Mouse (Mus musculus) myocyte (in vitro differentiated cells): ENCODE measurements around the gene Prrc2c. TPM values are rescaled to one million over a fixed set of nuclear protein-coding genes. Genes with fewer than 3 reads are reported as not detected.
"Not testable (repeated sequence)": the region's sequence is repeated elsewhere in the genome, so short reads cannot be mapped to it uniquely, and the experiment has no call there.

Source experiments
- H3K27me3 ChIP-seq: one replicate; pipeline ENCODE4 v1.6.1; 2011; ENCODE audit not compliant: control insufficient read depth, insufficient read depth, insufficient read length
- H3K36me3 ChIP-seq: one replicate; pipeline ENCODE4 v1.6.1; 2011; ENCODE audit not compliant: control insufficient read depth, insufficient read depth
- H3K4me2 ChIP-seq: one replicate; pipeline ENCODE4 v1.6.1; 2011; ENCODE audit warnings: low read depth, control low read depth
- H3K4me3 ChIP-seq: one replicate; pipeline ENCODE4 v1.5.1; 2011; ENCODE audit warnings: mild to moderate bottlenecking, control low read depth, moderate library complexity
- H3K79me2 ChIP-seq: one replicate; pipeline ENCODE4 v1.6.1; 2011; ENCODE audit not compliant: control insufficient read depth, insufficient read depth
- H3ac ChIP-seq: one replicate; pipeline ENCODE4 v1.6.1; 2011; ENCODE audit not compliant: control insufficient read depth, insufficient read length
- CEBPB ChIP-seq: IDR thresholded peaks from 2 replicates; pipeline ENCODE4 v1.6.1; 2011; ENCODE audit warnings: mild to moderate bottlenecking, moderate library complexity; ENCODE audit not compliant: poor library complexity, insufficient read depth, severe bottlenecking
- E2F4 ChIP-seq: IDR thresholded peaks from one replicate; pipeline ENCODE4 v1.6.1; 2011; ENCODE audit warnings: mild to moderate bottlenecking, control low read depth, moderate library complexity; ENCODE audit not compliant: insufficient read depth
- MAX ChIP-seq: IDR thresholded peaks from one replicate; pipeline ENCODE4 v1.6.1; 2011; ENCODE audit warnings: low read depth, mild to moderate bottlenecking, control low read depth
- MYOD1 ChIP-seq, 3 experiments: IDR thresholded peaks; one replicate each; pipeline ENCODE4 v1.6.1; 2011; ENCODE audit warnings: control low read depth in 2 of 3, low read depth in 2 of 3, mild to moderate bottlenecking in 2 of 3, moderate library complexity in 1 of 3; ENCODE audit not compliant: insufficient read length in 2 of 3, control insufficient read depth in 1 of 3
- MYOG ChIP-seq, 3 experiments: IDR thresholded peaks; one replicate each; pipeline ENCODE4 v1.6.1; 2011; ENCODE audit warnings: control low read depth in 2 of 3, low read depth in 2 of 3, mild to moderate bottlenecking in 2 of 3; ENCODE audit not compliant: insufficient read length in 2 of 3, control insufficient read depth in 1 of 3, insufficient read depth in 1 of 3
- POLR2A ChIP-seq: IDR thresholded peaks from one replicate; pipeline ENCODE4 v1.6.1; 2011; ENCODE audit warnings: low read depth, mild to moderate bottlenecking, control low read depth, moderate library complexity; ENCODE audit not compliant: insufficient read length
- POLR2AphosphoS2 ChIP-seq: IDR thresholded peaks from one replicate; pipeline ENCODE4 v1.6.1; 2011; ENCODE audit warnings: low read depth, control low read depth; ENCODE audit not compliant: insufficient read length
- REST ChIP-seq: IDR thresholded peaks from one replicate; pipeline ENCODE4 v1.6.1; 2011; ENCODE audit warnings: mild to moderate bottlenecking, control low read depth, moderate library complexity; ENCODE audit not compliant: insufficient read depth, insufficient read length
- SRF ChIP-seq: IDR thresholded peaks from one replicate; pipeline ENCODE4 v1.6.1; 2011; ENCODE audit warnings: low read depth; ENCODE audit not compliant: control insufficient read depth, insufficient read length
- TCF12 ChIP-seq: IDR thresholded peaks from one replicate; pipeline ENCODE4 v1.6.1; 2011; ENCODE audit warnings: mild to moderate bottlenecking, control low read depth; ENCODE audit not compliant: poor library complexity, insufficient read depth, severe bottlenecking
- TCF3 ChIP-seq: IDR thresholded peaks from one replicate; pipeline ENCODE4 v1.6.1; 2011; ENCODE audit warnings: low read depth, control low read depth; ENCODE audit not compliant: insufficient read length
- USF1 ChIP-seq: IDR thresholded peaks from one replicate; pipeline ENCODE4 v1.6.1; 2011; ENCODE audit warnings: low read depth, mild to moderate bottlenecking, control low read depth, moderate library complexity
- polyA plus RNA-seq: library from polyadenylated mRNA; unstranded; fragments of >200 nt; fragmentation: generic; extraction: Trizol; gene quantifications from one replicate; pipeline ENCODE4 v1.2.1, GENCODE M21; 2012; ENCODE audit warnings: missing spikeins

The Prrc2c gene
- polyA plus RNA-seq, 1 experiment, result 24.1 TPM

DNA sequence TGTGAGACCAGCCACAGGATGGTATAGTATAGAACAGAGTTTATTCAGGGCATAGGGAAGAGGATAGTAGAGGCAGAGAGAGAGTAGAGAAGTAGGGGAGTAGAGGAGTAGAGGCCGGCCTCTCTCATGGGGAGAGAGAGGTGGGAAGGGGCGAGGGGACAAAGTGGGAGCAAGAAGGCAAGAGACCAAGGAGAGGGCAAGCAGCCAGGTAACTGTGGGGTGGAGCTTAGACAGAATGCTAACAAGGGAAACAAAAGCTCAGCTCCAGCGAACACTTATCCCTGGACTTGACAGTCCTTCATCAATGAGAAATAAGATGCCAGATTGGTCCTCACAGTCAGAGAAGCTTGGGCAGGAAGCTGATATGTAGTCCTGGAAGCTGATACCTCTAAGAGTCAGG is 97.8 kb downstream of the Prrc2c start:
- Histone ChIP-seq H3K79me2 (no peaks in the 10 kb centered on the region), H3K4me2 (no peak overlapping the region), H3K27me3 (peaks cover 9% of the 10 kb centered on the region), H3K36me3 (no peaks in the 10 kb centered on the region), H3K4me3 (no peak overlapping the region), H3ac (no peak overlapping the region)
- TF ChIP-seq MAX (no peak), TCF3 (no peak), MYOG (IDR thresholded peaks at IDR 0.05; ENCODE audit: control insufficient read depth in 1 of 3, insufficient read depth in 1 of 3, insufficient read length in 2 of 3, low read depth in 2 of 3) (no peak), TCF12 (no peak), POLR2A (no peak), SRF (no peak), POLR2AphosphoS2 (no peak), REST (no peak)

- Histone ChIP-seq H3K36me3 (no peaks in the 10 kb centered on the region), H3K4me2 (no peak overlapping the region), H3K27me3 (peaks cover 9% of the 10 kb centered on the region), H3K4me3 (no peak overlapping the region), H3ac (no peak overlapping the region), H3K79me2 (no peaks in the 10 kb centered on the region)
- TF ChIP-seq REST (no peak), USF1 (no peak), MAX (no peak), SRF (no peak), TCF3 (no peak), CEBPB (no peak), POLR2A (no peak), MYOG (IDR thresholded peaks at IDR 0.05; ENCODE audit: control insufficient read depth in 1 of 3, insufficient read depth in 1 of 3, insufficient read length in 2 of 3, low read depth in 2 of 3) (no peak), TCF12 (no peak), MYOD1 (IDR thresholded peaks at IDR 0.05; ENCODE audit: control insufficient read depth in 1 of 3, insufficient read length in 2 of 3, low read depth in 2 of 3) (no peak), POLR2AphosphoS2 (no peak), E2F4 (no peak)
Measured at GRCm38 (mm10) chr1:162639861-162640260, 100.5 kb downstream of the Prrc2c start.

DNA sequence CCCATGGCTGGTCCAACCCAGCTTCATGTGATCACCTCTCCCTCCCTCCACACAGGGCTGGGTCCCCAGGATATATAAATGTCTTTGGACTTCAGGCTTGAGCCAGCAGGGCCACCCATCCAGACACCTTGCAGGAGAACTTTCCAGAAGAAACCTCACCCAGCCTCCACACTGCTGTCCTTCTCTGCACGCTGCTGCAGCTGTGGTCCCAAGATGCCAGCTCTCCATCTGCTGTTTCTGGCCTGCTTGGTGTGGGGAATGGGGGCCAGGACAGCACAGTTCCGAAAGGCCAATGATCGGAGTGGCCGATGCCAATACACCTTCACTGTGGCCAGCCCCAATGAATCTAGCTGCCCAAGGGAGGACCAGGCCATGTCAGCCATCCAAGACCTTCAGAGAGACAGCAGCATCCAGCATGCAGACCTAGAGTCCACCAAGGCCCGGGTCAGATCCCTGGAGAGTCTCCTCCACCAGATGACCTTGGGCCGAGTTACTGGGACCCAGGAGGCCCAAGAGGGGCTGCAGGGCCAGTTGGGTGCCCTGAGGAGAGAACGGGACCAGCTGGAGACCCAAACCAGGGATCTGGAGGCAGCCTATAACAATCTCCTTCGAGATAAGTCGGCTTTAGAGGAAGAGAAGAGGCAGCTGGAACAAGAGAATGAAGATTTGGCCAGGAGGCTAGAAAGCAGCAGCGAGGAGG is 101.2 kb downstream of the Prrc2c start, which contains the start of gene Myoc:
TSS of gene Myoc (plus strand) at position 105 of the 700 bp plus-strand sequence.
- Histone ChIP-seq H3ac (no peak within 1 kb of the TSS), H3K4me3 (no peak within 1 kb of the TSS), H3K36me3 (no peaks in the 10 kb centered on the region), H3K4me2 (no peak within 1 kb of the TSS), H3K79me2 (no peaks in the 10 kb centered on the region), H3K27me3 (peaks cover 9% of the 10 kb centered on the region)
- TF ChIP-seq MAX (no peak), MYOG (IDR thresholded peaks at IDR 0.05; ENCODE audit: control insufficient read depth in 1 of 3, insufficient read depth in 1 of 3, insufficient read length in 2 of 3, low read depth in 2 of 3) (no peak), TCF3 (no peak), USF1 (no peak), SRF (no peak), E2F4 (no peak), MYOD1 (IDR thresholded peaks at IDR 0.05; ENCODE audit: control insufficient read depth in 1 of 3, insufficient read length in 2 of 3, low read depth in 2 of 3) (no peak), POLR2A (no peak), TCF12 (no peak), REST (no peak), POLR2AphosphoS2 (no peak), CEBPB (no peak)

DNA sequence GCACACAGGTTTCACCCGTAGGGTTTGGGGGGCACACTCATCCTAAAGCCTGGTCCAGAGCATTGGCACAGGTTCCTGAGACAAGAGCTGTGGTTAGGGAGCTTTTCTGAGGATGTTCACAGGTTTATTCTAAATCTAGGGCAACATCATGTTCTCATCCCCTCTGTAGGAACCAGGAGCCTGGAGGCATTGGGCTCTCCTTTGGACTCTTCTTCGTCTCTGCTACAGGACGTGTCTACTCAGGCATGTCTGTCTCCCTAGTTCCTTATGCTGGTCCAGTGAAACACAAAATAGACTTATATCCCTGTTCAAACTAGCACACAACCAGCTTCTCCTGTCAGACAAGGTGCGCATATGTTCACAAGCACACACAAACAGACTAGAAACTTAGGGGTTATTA is 101.8 kb downstream of the Prrc2c start:
- TF ChIP-seq MYOD1 (IDR thresholded peaks at IDR 0.05; ENCODE audit: control insufficient read depth in 1 of 3, insufficient read length in 2 of 3, low read depth in 2 of 3) (no peak), TCF3 (no peak), MYOG (IDR thresholded peaks at IDR 0.05; ENCODE audit: control insufficient read depth in 1 of 3, insufficient read depth in 1 of 3, insufficient read length in 2 of 3, low read depth in 2 of 3) (no peak), MAX (no peak), USF1 (no peak), POLR2A (no peak), E2F4 (no peak), CEBPB (no peak)
- Histone ChIP-seq H3K36me3 (no peaks in the 10 kb centered on the region), H3K79me2 (no peaks in the 10 kb centered on the region), H3K4me3 (no peak overlapping the region), H3ac (no peak overlapping the region), H3K4me2 (no peak overlapping the region), H3K27me3 (peaks cover 9% of the 10 kb centered on the region)

GRCm38 (mm10) chr1:162636516-162636915 is 103.8 kb downstream of the Prrc2c start:
- peaks cover 9% of the 10 kb centered on the region for H3K27me3 ChIP-seq
- H3K79me2 ChIP-seq, result no peaks in the 10 kb centered on the region
- H3K4me3 ChIP-seq, result no peak overlapping the region
- no peaks in the 10 kb centered on the region for H3K36me3 ChIP-seq
- H3K4me2 ChIP-seq, result no peak overlapping the region
- TF ChIP-seq TCF3, result no peak
- H3ac ChIP-seq, result no peak overlapping the region

- H3K4me2 ChIP-seq, H3K79me2 ChIP-seq, H3K36me3 ChIP-seq, H3K27me3 ChIP-seq, H3K4me3 ChIP-seq, H3ac ChIP-seq: not testable (repeated sequence)
Measured at GRCm38 (mm10) chr1:162635291-162635931, 104.9 kb downstream of the Prrc2c start.

DNA sequence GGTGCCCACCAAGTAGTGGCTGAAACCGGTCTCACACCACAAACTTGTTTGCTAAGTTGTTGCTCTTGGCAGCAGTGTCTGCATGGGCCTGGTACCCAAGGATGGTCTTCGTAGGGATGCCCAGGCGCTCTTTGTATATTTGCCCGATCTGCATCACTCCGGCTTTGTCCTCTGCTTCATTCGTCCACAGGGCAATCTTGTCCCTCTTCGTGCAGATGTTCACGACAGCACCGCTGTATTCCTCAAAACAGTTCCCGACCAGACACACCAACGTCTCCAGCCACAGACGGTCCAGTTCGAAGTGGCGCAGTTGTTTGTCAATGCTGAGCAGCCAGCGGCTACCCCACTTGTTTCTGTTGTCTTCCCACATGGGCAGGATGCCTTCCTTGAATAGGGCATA is 112.0 kb downstream of the Prrc2c start:
- not testable (repeated sequence) for H3K4me3 ChIP-seq

DNA sequence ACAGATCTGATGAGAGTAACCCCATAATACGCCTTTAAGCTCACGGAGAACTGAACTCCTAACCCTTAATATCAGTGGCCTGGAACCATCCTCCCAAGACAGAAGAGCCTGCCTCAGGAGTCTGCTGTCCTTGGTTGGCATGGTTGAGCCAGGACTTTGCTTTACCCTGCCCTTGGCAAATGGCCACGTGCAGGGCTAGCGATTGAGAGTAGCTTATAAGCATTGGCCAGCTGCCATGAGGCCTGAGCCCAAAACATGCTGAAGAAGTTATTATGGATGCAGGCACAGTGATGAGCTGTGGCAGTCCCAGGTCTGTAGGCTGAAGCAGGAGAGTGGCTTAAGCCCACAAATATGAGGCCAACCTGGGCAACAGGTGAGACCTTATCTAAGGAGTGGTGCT is 112.5 kb downstream of the Prrc2c start:
- not testable (repeated sequence) for H3K79me2 ChIP-seq, H3K36me3 ChIP-seq, H3K4me3 ChIP-seq, H3K4me2 ChIP-seq, H3ac ChIP-seq, H3K27me3 ChIP-seq

More for the DNA sequence above, 112.0 kb downstream of the Prrc2c start:
- H3K27me3 ChIP-seq, H3K79me2 ChIP-seq, H3ac ChIP-seq, H3K4me2 ChIP-seq, H3K36me3 ChIP-seq: not testable (repeated sequence)
